ENCODE assay signal across 14 mouse cellular contexts in the genomic region with DNA sequence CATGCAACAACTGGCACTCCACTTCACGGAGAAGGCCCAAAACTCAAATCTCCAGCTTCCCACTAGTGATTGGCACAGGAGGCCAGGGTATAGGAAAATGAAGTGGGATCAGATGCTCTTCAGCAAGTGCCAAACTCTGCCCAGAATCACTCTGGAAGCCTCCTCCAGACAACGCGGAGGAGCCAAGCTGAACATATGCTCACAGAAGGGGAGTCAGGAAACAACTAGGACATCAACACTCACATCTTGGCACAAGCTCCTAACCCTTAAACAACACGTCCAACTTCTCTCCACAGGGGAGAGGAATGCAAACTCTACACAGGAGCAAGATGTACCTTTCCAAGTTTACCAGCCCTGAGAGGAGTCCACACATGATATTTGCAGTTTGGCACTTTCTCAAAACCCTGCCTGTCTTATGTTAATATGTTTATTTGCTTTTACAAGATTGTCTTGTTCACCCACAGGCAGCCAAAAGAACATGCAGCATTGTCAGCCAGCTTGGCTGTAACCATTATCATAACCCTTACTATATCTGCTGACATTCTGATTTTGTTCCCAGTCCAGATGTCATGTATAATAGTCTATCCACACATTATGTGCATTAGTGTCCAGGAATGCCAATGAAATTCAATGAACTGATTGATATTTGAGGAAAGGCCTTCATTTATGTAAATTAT.
A peak's percentile ranks its signal among the peaks of the same experiment; 100 is the strongest.
DNase-seq lines count a peak whose midpoint lies in the region; ATAC-seq and TF ChIP-seq lines count a peak whose summit lies in the region.
"Had no signal": no experiment of that assay in that cellular context is flagged by ENCODE, and none has a peak within 500 bp of the region (broad histone marks: within the 10 kb centered on the region; RNA-seq: fewer than 3 reads in every experiment).

No protein-coding gene starts in this region.

- H3K4me3 ChIP-seq in cerebellum, adult 2 months (replicated peaks; ENCODE audit: insufficient read depth, low read depth, low read length) = no peak overlapping the region
- H3K4me3 ChIP-seq: heart, embryonic 12.5 days; limb, embryonic 15.5 days; neural tube, embryonic 12.5 days had no signal

- peak; percentile 93 for ATAC-seq in cerebellum, adult (ENCODE audit: insufficient number of reproducible peaks, low FRiP score, low TSS enrichment)
- ATAC-seq: intestine, embryonic 16.5 days had no signal

- no peaks in the 10 kb centered on the region for H3K27me3 ChIP-seq in cerebellum, adult 2 months (ENCODE audit: control insufficient read depth, insufficient read depth, low read length)
- H3K27me3 ChIP-seq: heart, embryonic 12.5 days; limb, embryonic 15.5 days; neural tube, embryonic 12.5 days had no signal

- H3K4me1 ChIP-seq in cerebellum, adult 2 months (ENCODE audit: control insufficient read depth, insufficient read depth, low read length) = peaks cover 4% of the 10 kb centered on the region; the same call in 1 of the 2 replicates
- H3K4me1 ChIP-seq: heart, embryonic 12.5 days; limb, embryonic 15.5 days; neural tube, embryonic 12.5 days had no signal

- no peak for TF ChIP-seq POLR2A in cerebellum, adult 2 months (IDR thresholded peaks at IDR 0.05; ENCODE audit: borderline replicate concordance, insufficient read depth, low read length)

- TF ChIP-seq CTCF in cerebellum, adult 2 months (IDR thresholded peaks at IDR 0.05; ENCODE audit: borderline replicate concordance, insufficient read depth, low read depth, low read length) = no peak

- intact Hi-C loops in left cerebral cortex, postnatal 25 days (cut with DNase I) = loop anchor here (5.0 kb wide), 1 partner anchor 442 kb away; the partner anchor contains the start of gene B3galt2

- peak; percentile 77 to 92 for DNase-seq in cerebellum, adult 2 months
- peak; percentile 60 to 78 for DNase-seq in frontal cortex, postnatal 36 days (ENCODE audit: low spot score in 2 of 2)
- DNase-seq in left cerebral cortex, postnatal 25 days (ENCODE audit: low spot score in 2 of 2) = peak; percentile 26 to 93
- no peak for DNase-seq in gastrocnemius, adult 18-20 months (ENCODE audit: low spot score)
- DNase-seq in urinary bladder, postnatal 10 days (ENCODE audit: low spot score) = no peak
- DNase-seq in embryo, embryonic 9.5 days (ENCODE audit: extremely low spot score) = no peak
- DNase-seq: spleen, adult 18-20 months; thymus, postnatal 25 days had no signal

- 7% methylated on average over 4 of the region's 4 CpGs for WGBS in cerebellum, adult 2 months

- H3K27ac ChIP-seq in cerebellum, adult 2 months (ENCODE audit: insufficient read depth, low read length) = no peak overlapping the region
- H3K27ac ChIP-seq: limb, embryonic 15.5 days; macrophage; neural tube, embryonic 12.5 days had no signal

Comparison
In these comparisons a context has a peak if more than half of its experiments do, and no peak if none do; other contexts are left out.
1. DNase-seq: peak in cerebellum, adult 2 months (2 of 2), frontal cortex, postnatal 36 days (2 of 2) and left cerebral cortex, postnatal 25 days (2 of 2); none in gastrocnemius, adult 18-20 months (single experiment), urinary bladder, postnatal 10 days (single experiment) and embryo, embryonic 9.5 days (single experiment).